Mouse (Mus musculus): ENCODE measurements around the gene Mvb12b. TPM values are rescaled to one million over a fixed set of nuclear protein-coding genes. Genes with fewer than 3 reads are reported as not detected.
A peak's percentile ranks its signal among the peaks of the same experiment; 100 is the strongest.

Mvb12b gene
- polyA plus RNA-seq, 1 experiment: 79.3 TPM

DNA sequence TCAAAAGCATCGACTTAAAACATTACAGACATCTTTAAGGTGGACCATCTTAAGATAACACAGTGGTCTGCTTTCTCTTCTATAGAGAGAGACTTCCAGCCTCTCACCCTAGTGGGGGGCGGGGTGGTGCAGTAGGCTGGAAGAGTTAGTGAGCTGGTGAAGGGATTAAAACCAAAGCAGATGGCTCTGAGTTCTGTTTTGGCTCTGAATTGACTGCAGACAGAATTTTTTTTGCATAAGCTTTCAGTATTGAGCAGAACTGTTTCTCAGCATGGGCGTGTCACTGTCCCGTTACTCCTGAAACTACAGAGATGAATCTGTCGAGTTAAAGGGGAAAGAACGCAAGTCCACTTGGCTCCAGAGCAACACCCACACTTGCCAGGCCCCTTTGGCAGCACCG, 4.6 kb upstream of the Mvb12b start:
- Histone ChIP-seq H3K27ac (ENCODE audit: control insufficient read depth, insufficient read depth, low read length) (no peak overlapping the region), H3K36me3 (ENCODE audit: control insufficient read depth, insufficient read depth, low read length) (no peaks in the 10 kb centered on the region), H3K4me3 (ENCODE audit: control insufficient read depth, insufficient read depth, low read length) (no peak overlapping the region), H3K27me3 (ENCODE audit: control insufficient read depth, insufficient read depth, low read length) (no peaks in the 10 kb centered on the region), H3K4me1 (replicated peaks; ENCODE audit: control insufficient read depth, insufficient read depth, low read length) (peaks cover 6% of the 10 kb centered on the region)
- 88% methylated on average over 7 of the region's 7 CpGs for WGBS
- DNase-seq: no peak
- TF ChIP-seq POLR2A (IDR thresholded peaks at IDR 0.05; ENCODE audit: control insufficient read depth, extremely low read depth, insufficient read depth, low read length, poor library complexity) (no peak), CTCF (IDR thresholded peaks at IDR 0.05; ENCODE audit: borderline replicate concordance, control insufficient read depth, extremely low read depth, insufficient read depth, low read length, poor library complexity) (no peak)

- TF ChIP-seq POLR2A (IDR thresholded peaks at IDR 0.05; ENCODE audit: control insufficient read depth, extremely low read depth, insufficient read depth, low read length, poor library complexity) (no peak), CTCF (IDR thresholded peaks at IDR 0.05; ENCODE audit: borderline replicate concordance, control insufficient read depth, extremely low read depth, insufficient read depth, low read length, poor library complexity) (no peak)
- H3K36me3 ChIP-seq (ENCODE audit: control insufficient read depth, insufficient read depth, low read length): no peaks in the 10 kb centered on the region
- H3K27me3 ChIP-seq (ENCODE audit: control insufficient read depth, insufficient read depth, low read length): no peaks in the 10 kb centered on the region
- H3K4me3 ChIP-seq (ENCODE audit: control insufficient read depth, insufficient read depth, low read length): no peak overlapping the region
- no peak for DNase-seq
- peaks cover 23% of the 10 kb centered on the region for H3K4me1 ChIP-seq (replicated peaks; ENCODE audit: control insufficient read depth, insufficient read depth, low read length)
- 94% methylated on average over 6 of the region's 6 CpGs for WGBS
- H3K27ac ChIP-seq (ENCODE audit: control insufficient read depth, insufficient read depth, low read length): no peak overlapping the region
These were observed 297 bp upstream of the Mvb12b start for GRCm38 (mm10) chr2:33888100-33888385.

DNA sequence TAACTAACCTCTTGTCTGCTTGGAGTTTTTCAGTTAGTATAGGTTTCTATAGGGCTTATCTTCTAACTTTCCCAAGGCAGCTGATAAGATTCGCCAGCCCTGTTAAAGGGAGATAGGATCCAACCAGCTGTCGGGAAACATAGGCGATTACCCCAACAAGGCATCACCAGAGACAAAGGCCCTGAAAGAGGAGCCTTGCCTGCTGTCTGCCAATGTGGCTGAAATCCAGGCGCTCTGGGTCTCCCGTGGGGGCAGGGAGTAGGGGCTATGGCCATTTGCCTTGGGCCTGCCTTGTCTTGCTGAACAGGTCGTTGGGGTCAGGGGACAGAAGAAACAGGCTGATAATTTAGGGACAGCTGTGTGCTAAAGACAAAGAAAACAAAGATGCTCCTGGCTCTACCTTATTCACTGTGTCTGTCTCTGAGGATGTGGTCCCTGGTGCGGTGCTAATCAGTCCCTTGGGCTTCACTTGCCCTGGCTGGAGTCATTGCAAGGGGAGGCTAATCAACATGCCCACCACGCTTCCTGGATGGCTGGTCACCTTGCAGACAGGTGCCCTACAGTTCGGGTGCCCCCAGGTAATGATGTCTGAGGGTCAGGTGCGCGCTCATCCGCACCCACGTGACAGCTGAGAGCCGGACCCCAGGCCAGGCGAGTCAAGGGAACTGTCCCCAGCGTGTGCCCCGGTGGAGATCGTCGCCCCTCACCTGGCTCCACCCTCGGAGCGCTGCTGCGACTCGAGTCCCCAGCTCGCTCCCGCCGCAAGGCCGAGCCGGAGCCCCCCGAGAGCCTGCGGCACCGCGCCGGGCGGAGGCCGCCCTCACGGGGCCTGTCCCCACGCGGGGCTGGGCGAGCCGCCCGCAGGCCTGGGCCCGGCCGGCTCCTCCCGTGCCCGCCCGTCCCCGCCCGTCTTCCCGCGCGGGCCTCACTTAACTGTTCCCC, 1.1 kb downstream of the Mvb12b start:
- no peak for DNase-seq
- Histone ChIP-seq H3K27me3 (ENCODE audit: control insufficient read depth, insufficient read depth, low read length) (no peaks in the 10 kb centered on the region), H3K4me1 (replicated peaks; ENCODE audit: control insufficient read depth, insufficient read depth, low read length) (peaks cover 27% of the 10 kb centered on the region), H3K36me3 (ENCODE audit: control insufficient read depth, insufficient read depth, low read length) (no peaks in the 10 kb centered on the region), H3K27ac (ENCODE audit: control insufficient read depth, insufficient read depth, low read length) (peak overlapping the region; percentile 14), H3K4me3 (ENCODE audit: control insufficient read depth, insufficient read depth, low read length) (peak overlapping the region; percentile 64)
- 4% methylated on average over 51 of the region's 51 CpGs for WGBS
- no peak for TF ChIP-seq CTCF (IDR thresholded peaks at IDR 0.05; ENCODE audit: borderline replicate concordance, control insufficient read depth, extremely low read depth, insufficient read depth, low read length, poor library complexity)
- no peak; the same call in 1 of the 2 replicates for TF ChIP-seq POLR2A (IDR thresholded peaks at IDR 0.05; ENCODE audit: control insufficient read depth, extremely low read depth, insufficient read depth, low read length, poor library complexity)

GRCm38 (mm10) chr2:33885264-33885651, 2.5 kb downstream of the Mvb12b start:
- 69% methylated on average over 3 of the region's 3 CpGs for WGBS
- DNase-seq: no peak
- no peaks in the 10 kb centered on the region for H3K27me3 ChIP-seq (ENCODE audit: control insufficient read depth, insufficient read depth, low read length)
- H3K4me1 ChIP-seq (replicated peaks; ENCODE audit: control insufficient read depth, insufficient read depth, low read length): peaks cover 34% of the 10 kb centered on the region
- no peaks in the 10 kb centered on the region for H3K36me3 ChIP-seq (ENCODE audit: control insufficient read depth, insufficient read depth, low read length)
- H3K4me3 ChIP-seq (ENCODE audit: control insufficient read depth, insufficient read depth, low read length): peak overlapping the region; percentile 26
- peak overlapping the region; percentile 1; the same call in 1 of the 2 replicates for H3K27ac ChIP-seq (ENCODE audit: control insufficient read depth, insufficient read depth, low read length)
- no peak for TF ChIP-seq CTCF (IDR thresholded peaks at IDR 0.05; ENCODE audit: borderline replicate concordance, control insufficient read depth, extremely low read depth, insufficient read depth, low read length, poor library complexity)
- no peak for TF ChIP-seq POLR2A (IDR thresholded peaks at IDR 0.05; ENCODE audit: control insufficient read depth, extremely low read depth, insufficient read depth, low read length, poor library complexity)

- Histone ChIP-seq H3K27ac (ENCODE audit: control insufficient read depth, insufficient read depth, low read length) (peak overlapping the region; percentile 3; the same call in 1 of the 2 replicates), H3K36me3 (ENCODE audit: control insufficient read depth, insufficient read depth, low read length) (no peaks in the 10 kb centered on the region), H3K4me1 (replicated peaks; ENCODE audit: control insufficient read depth, insufficient read depth, low read length) (peaks cover 39% of the 10 kb centered on the region), H3K4me3 (ENCODE audit: control insufficient read depth, insufficient read depth, low read length) (peak overlapping the region; percentile 26), H3K27me3 (ENCODE audit: control insufficient read depth, insufficient read depth, low read length) (no peaks in the 10 kb centered on the region)
- TF ChIP-seq POLR2A (IDR thresholded peaks at IDR 0.05; ENCODE audit: control insufficient read depth, extremely low read depth, insufficient read depth, low read length, poor library complexity) (no peak), CTCF (IDR thresholded peaks at IDR 0.05; ENCODE audit: borderline replicate concordance, control insufficient read depth, extremely low read depth, insufficient read depth, low read length, poor library complexity) (no peak)
- 11% methylated on average over 7 of the region's 7 CpGs for WGBS
- DNase-seq: no peak
These were observed 3.0 kb downstream of the Mvb12b start for GRCm38 (mm10) chr2:33884623-33885263.

GRCm38 (mm10) chr2:33879223-33879622, 8.5 kb downstream of the Mvb12b start:
- no peaks in the 10 kb centered on the region for H3K36me3 ChIP-seq (ENCODE audit: control insufficient read depth, insufficient read depth, low read length)
- no peaks in the 10 kb centered on the region for H3K27me3 ChIP-seq (ENCODE audit: control insufficient read depth, insufficient read depth, low read length)
- H3K4me1 ChIP-seq (replicated peaks; ENCODE audit: control insufficient read depth, insufficient read depth, low read length): peaks cover 62% of the 10 kb centered on the region
- peak overlapping the region; percentile 84 for H3K27ac ChIP-seq (ENCODE audit: control insufficient read depth, insufficient read depth, low read length)
- H3K4me3 ChIP-seq (ENCODE audit: control insufficient read depth, insufficient read depth, low read length): no peak overlapping the region
- 10% methylated on average over 2 of the region's 2 CpGs for WGBS
- peak; percentile 67 for DNase-seq
- no peak for TF ChIP-seq CTCF (IDR thresholded peaks at IDR 0.05; ENCODE audit: borderline replicate concordance, control insufficient read depth, extremely low read depth, insufficient read depth, low read length, poor library complexity)
- TF ChIP-seq POLR2A (IDR thresholded peaks at IDR 0.05; ENCODE audit: control insufficient read depth, extremely low read depth, insufficient read depth, low read length, poor library complexity): no peak
